Mouse (Mus musculus): ENCODE measurements around the gene Olfr1223.

DNA sequence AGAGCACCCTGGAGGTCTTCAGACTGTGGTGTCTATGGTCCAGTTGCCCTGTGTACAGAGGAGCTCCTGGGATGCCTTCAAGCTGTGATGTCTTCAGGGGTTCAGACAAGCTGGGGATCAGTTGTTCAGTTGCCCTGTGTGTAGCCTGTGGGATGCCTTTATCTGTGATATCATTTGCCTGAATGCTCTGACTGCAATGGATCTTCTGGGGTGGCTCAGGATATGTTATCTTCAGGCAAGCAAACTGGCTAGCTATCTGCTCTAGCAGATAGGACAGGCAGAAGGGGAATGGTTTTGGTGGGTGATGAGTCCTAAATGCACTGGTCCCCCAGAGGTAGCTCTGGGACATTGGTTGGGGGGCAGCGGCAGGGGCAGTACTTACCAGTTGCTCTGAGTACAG is 57.5 kb downstream of the Olfr1223 start:
- no peak for TF ChIP-seq CTCF (IDR thresholded peaks at IDR 0.05; ENCODE audit: control insufficient read depth, insufficient read depth, insufficient replicate concordance, low read depth, low read length)
- no peak for TF ChIP-seq POLR2A (IDR thresholded peaks at IDR 0.05; ENCODE audit: control insufficient read depth, low read depth, low read length)

All from testis, adult 2 months (tissue).